ENCODE assay signal across 8 mouse cellular contexts in genomic region chr6:142964076-142964530, GRCm38 (mm10). TPM values are rescaled to one million over a fixed set of nuclear protein-coding genes. Genes with fewer than 3 reads are reported as not detected.
DNase-seq lines count a peak whose midpoint lies in the region; ATAC-seq lines count a peak whose summit lies in the region.

TSS of gene St8sia1 (minus strand) at chr6:142964452.

- peak within 1 kb of the TSS; percentile 94 for H3K4me2 ChIP-seq in kidney, embryonic 14.5 days (replicated peaks; ENCODE audit: low read depth, low read length)

- no peaks in the 10 kb centered on the region for H3K36me3 ChIP-seq in kidney, embryonic 14.5 days (ENCODE audit: control insufficient read depth, insufficient read depth, low read length)

- ATAC-seq in kidney, embryonic 14.5 days (ENCODE audit: low FRiP score, low TSS enrichment): peak; percentile 66

- H3K9ac ChIP-seq in kidney, embryonic 14.5 days (ENCODE audit: low read depth, low read length): peak within 1 kb of the TSS; percentile 68

- DNase-seq in layer of hippocampus, adult 11-12 months (ENCODE audit: low spot score): peak; percentile 58
- no peak for DNase-seq in layer of hippocampus, adult 9-10 months (ENCODE audit: low spot score)
- DNase-seq in cerebellum, adult 18-20 months: peak; percentile 78 to 87
- DNase-seq in frontal cortex, adult 2 months (ENCODE audit: extremely low spot score in 1 of 2, low spot score in 1 of 2): peak; percentile 35 to 63
- DNase-seq in liver: peak; percentile 22
- peak; percentile 66 for DNase-seq in retina, adult 2 months (ENCODE audit: low read depth, low spot score)
- no peak for DNase-seq in spleen, adult 18-20 months

- no peaks in the 10 kb centered on the region for H3K4me1 ChIP-seq in kidney, embryonic 14.5 days (ENCODE audit: control insufficient read depth, insufficient read depth, low read length)

- peak within 1 kb of the TSS; percentile 71; the same call in 1 of the 2 replicates for H3K27ac ChIP-seq in kidney, embryonic 14.5 days (ENCODE audit: low read depth, low read length)

- WGBS in kidney, embryonic 14.5 days: under 1% methylated on average over 45 of the region's 45 CpGs

- peak within 1 kb of the TSS; percentile 54 for H3K4me3 ChIP-seq in kidney, embryonic 14.5 days (ENCODE audit: low read length)

- no peaks in the 10 kb centered on the region for H3K9me3 ChIP-seq in kidney, embryonic 14.5 days (ENCODE audit: control insufficient read depth, low read length)

- H3K27me3 ChIP-seq in kidney, embryonic 14.5 days (ENCODE audit: control insufficient read depth, insufficient read depth, low read length): peaks cover 12% of the 10 kb centered on the region

RNA-seq across cellular contexts. Expression of gene St8sia1, which starts in this region (rescaled TPM):
- 9.6 and 10.7 TPM in 2 replicates for polyA plus RNA-seq in frontal cortex, adult 2 months (2012; rRNA removed)
- polyA plus RNA-seq in kidney, embryonic 14.5 days (2014; fragmentation: Nextera tagmentation; extraction: Ambion mirVana): 2.4 and 3.5 TPM in 2 replicates

Comparison
In these comparisons a context has a peak if more than half of its experiments do, and no peak if none do; other contexts are left out.
1. DNase-seq: peak in layer of hippocampus, adult 11-12 months (single experiment), cerebellum, adult 18-20 months (2 of 2), frontal cortex, adult 2 months (2 of 2), liver (single experiment) and retina, adult 2 months (single experiment); none in layer of hippocampus, adult 9-10 months (single experiment) and spleen, adult 18-20 months (0 of 2).